Mouse (Mus musculus) lung, embryonic 15.5 days (tissue): ENCODE measurements around the gene Pi4ka. TPM values are rescaled to one million over a fixed set of nuclear protein-coding genes. Genes with fewer than 3 reads are reported as not detected.

Experiments used
- ATAC-seq: fragments of 200-750 bp; cut with Nextera tagmentation; 2 replicates; pipeline ENCODE4 v1.8.0; 2017; ENCODE audit warnings: moderate number of reproducible peaks, borderline replicate concordance; ENCODE audit not compliant: low FRiP score, low TSS enrichment; ENCODE audit errors: extremely low read depth
- H3K27ac ChIP-seq: fragments of 300-500 bp; sonication (generic); 2 replicates; pipeline ENCODE4 v1.5.1; 2015; ENCODE audit warnings: moderate library complexity, mild to moderate bottlenecking, inconsistent platforms
- H3K27me3 ChIP-seq: fragments of 300-500 bp; sonication (generic); 2 replicates; pipeline ENCODE4 v1.6.1; 2015; ENCODE audit warnings: inconsistent platforms
- H3K36me3 ChIP-seq: fragments of 300-500 bp; sonication (generic); 2 replicates; pipeline ENCODE4 v1.6.1; 2015; ENCODE audit warnings: inconsistent platforms
- H3K4me1 ChIP-seq: fragments of 300-500 bp; sonication (generic); 2 replicates; pipeline ENCODE4 v1.6.1; 2015; ENCODE audit warnings: inconsistent platforms
- H3K4me2 ChIP-seq: fragments of 300-500 bp; sonication (generic); 2 replicates; pipeline ENCODE4 v1.6.1; 2015; ENCODE audit warnings: inconsistent platforms, mild to moderate bottlenecking, moderate library complexity
- H3K4me3 ChIP-seq: fragments of 300-500 bp; sonication (generic); 2 replicates; pipeline ENCODE4 v1.5.1; 2015; ENCODE audit warnings: mild to moderate bottlenecking, inconsistent platforms
- H3K9ac ChIP-seq: fragments of 300-500 bp; sonication (generic); 2 replicates; pipeline ENCODE4 v1.6.1; 2015; ENCODE audit warnings: inconsistent platforms
- H3K9me3 ChIP-seq: fragments of 300-500 bp; sonication (generic); 2 replicates; pipeline ENCODE4 v1.6.1; 2016; ENCODE audit warnings: inconsistent platforms
- WGBS: fragments of 180-500 bp; shearing (Covaris S2); methylation state at CpG from one replicate; pipeline ENCODE4 v1.1.7; 2015; 5-methylcytosine and 5-hydroxymethylcytosine counted together
- polyA plus RNA-seq: library from polyadenylated mRNA; unstranded; fragments of >200 nt; fragmentation: Nextera tagmentation; extraction: Ambion mirVana; gene quantifications from 2 replicates; pipeline ENCODE4 v1.2.1, GENCODE M21; 2015

Gene Pi4ka
- polyA plus RNA-seq, 1 experiment from 2014 or later = 29.1 TPM

- H3K4me1 ChIP-seq = no peaks in the 10 kb centered on the region
- no peak overlapping the region for H3K4me2 ChIP-seq
- no peak overlapping the region for H3K27ac ChIP-seq
- 25% methylated on average over 5 of the region's 5 CpGs for WGBS
- no peak for ATAC-seq
- H3K9ac ChIP-seq = no peak overlapping the region
- H3K36me3 ChIP-seq = no peaks in the 10 kb centered on the region
- no peak overlapping the region for H3K4me3 ChIP-seq
- no peaks in the 10 kb centered on the region for H3K27me3 ChIP-seq
- no peaks in the 10 kb centered on the region for H3K9me3 ChIP-seq
These were observed 138.2 kb downstream of the Pi4ka start for GRCm38 (mm10) chr16:17267937-17268336.

GRCm38 (mm10) chr16:17266113-17266512 lies 140.0 kb downstream of the Pi4ka start:
- no peaks in the 10 kb centered on the region for H3K9me3 ChIP-seq
- no peaks in the 10 kb centered on the region for H3K4me1 ChIP-seq
- H3K4me3 ChIP-seq = no peak overlapping the region
- no peak overlapping the region for H3K4me2 ChIP-seq
- H3K27ac ChIP-seq = no peak overlapping the region
- 69% methylated on average over 3 of the region's 3 CpGs for WGBS
- H3K9ac ChIP-seq = no peak overlapping the region
- no peak for ATAC-seq
- H3K27me3 ChIP-seq = no peaks in the 10 kb centered on the region
- H3K36me3 ChIP-seq = peaks cover 4% of the 10 kb centered on the region; the same call in 1 of the 2 replicates

- Histone ChIP-seq H3K4me3 (no peak overlapping the region), H3K9ac (no peak overlapping the region), H3K27ac (no peak overlapping the region), H3K27me3 (no peaks in the 10 kb centered on the region), H3K4me2 (no peak overlapping the region), H3K9me3 (no peaks in the 10 kb centered on the region), H3K4me1 (no peaks in the 10 kb centered on the region), H3K36me3 (peaks cover 31% of the 10 kb centered on the region)
- 75% methylated on average over 1 of the region's 1 CpGs for WGBS
- no peak for ATAC-seq
These were observed 144.8 kb downstream of the Pi4ka start for GRCm38 (mm10) chr16:17261341-17261740.

- Histone ChIP-seq H3K4me1 (peaks cover 11% of the 10 kb centered on the region), H3K9ac (no peak overlapping the region), H3K9me3 (no peaks in the 10 kb centered on the region), H3K27ac (no peak overlapping the region), H3K36me3 (peaks cover 31% of the 10 kb centered on the region), H3K4me2 (no peak overlapping the region), H3K27me3 (no peaks in the 10 kb centered on the region), H3K4me3 (no peak overlapping the region)
- 92% methylated on average over 12 of the region's 12 CpGs for WGBS
- no peak for ATAC-seq
These were observed 147.2 kb downstream of the Pi4ka start for GRCm38 (mm10) chr16:17258917-17259316.

- Histone ChIP-seq H3K27ac (no peak overlapping the region), H3K4me1 (peaks cover 26% of the 10 kb centered on the region), H3K4me2 (no peak overlapping the region), H3K27me3 (no peaks in the 10 kb centered on the region), H3K36me3 (peaks cover 31% of the 10 kb centered on the region), H3K9me3 (no peaks in the 10 kb centered on the region), H3K4me3 (no peak overlapping the region), H3K9ac (no peak overlapping the region)
- WGBS = 84% methylated on average over 9 of the region's 9 CpGs
- no peak for ATAC-seq
These were observed 148.7 kb downstream of the Pi4ka start for GRCm38 (mm10) chr16:17257359-17257821.

- WGBS = 46% methylated on average over 2 of the region's 2 CpGs
These were observed 150.8 kb downstream of the Pi4ka start for GRCm38 (mm10) chr16:17255270-17255669.

GRCm38 (mm10) chr16:17254005-17254597 lies 152.0 kb downstream of the Pi4ka start:
- Histone ChIP-seq H3K36me3 (peaks cover 22% of the 10 kb centered on the region), H3K4me3 (no peak overlapping the region), H3K9ac (no peak overlapping the region), H3K9me3 (no peaks in the 10 kb centered on the region), H3K27me3 (no peaks in the 10 kb centered on the region), H3K27ac (no peak overlapping the region), H3K4me1 (peaks cover 47% of the 10 kb centered on the region), H3K4me2 (no peak overlapping the region)
- WGBS = 26% methylated on average over 4 of the region's 4 CpGs
- ATAC-seq = no peak

More at GRCm38 (mm10) chr16:17255270-17255669, 150.8 kb downstream of the Pi4ka start:
- H3K9ac ChIP-seq = no peak overlapping the region
- no peak overlapping the region for H3K4me2 ChIP-seq
- H3K27ac ChIP-seq = no peak overlapping the region
- ATAC-seq = no peak
- no peaks in the 10 kb centered on the region for H3K9me3 ChIP-seq
- H3K4me3 ChIP-seq = no peak overlapping the region
- H3K36me3 ChIP-seq = peaks cover 27% of the 10 kb centered on the region
- peaks cover 43% of the 10 kb centered on the region for H3K4me1 ChIP-seq
- no peaks in the 10 kb centered on the region for H3K27me3 ChIP-seq

GRCm38 (mm10) chr16:17252841-17253240 lies 153.3 kb downstream of the Pi4ka start:
- H3K4me2 ChIP-seq = no peak overlapping the region
- no peak overlapping the region for H3K4me3 ChIP-seq
- WGBS = 51% methylated on average over 7 of the region's 7 CpGs
- no peaks in the 10 kb centered on the region for H3K9me3 ChIP-seq
- no peaks in the 10 kb centered on the region for H3K27me3 ChIP-seq
- peaks cover 57% of the 10 kb centered on the region for H3K4me1 ChIP-seq
- H3K27ac ChIP-seq = peak overlapping the region; percentile 63; the same call in 1 of the 2 replicates
- H3K36me3 ChIP-seq = peaks cover 10% of the 10 kb centered on the region
- no peak for ATAC-seq
- H3K9ac ChIP-seq = no peak overlapping the region

GRCm38 (mm10) chr16:17252086-17252726 lies 153.9 kb downstream of the Pi4ka start:
- peak overlapping the region; percentile 63 for H3K27ac ChIP-seq
- peaks cover 4% of the 10 kb centered on the region; the same call in 1 of the 2 replicates for H3K36me3 ChIP-seq
- H3K4me3 ChIP-seq = no peak overlapping the region
- no peak for ATAC-seq
- no peaks in the 10 kb centered on the region for H3K27me3 ChIP-seq
- peaks cover 61% of the 10 kb centered on the region for H3K4me1 ChIP-seq
- 43% methylated on average over 3 of the region's 3 CpGs for WGBS
- peak overlapping the region; percentile 11; the same call in 1 of the 2 replicates for H3K4me2 ChIP-seq
- no peak overlapping the region for H3K9ac ChIP-seq
- no peaks in the 10 kb centered on the region for H3K9me3 ChIP-seq

GRCm38 (mm10) chr16:17251539-17251938 lies 154.6 kb downstream of the Pi4ka start:
- Histone ChIP-seq H3K27me3 (no peaks in the 10 kb centered on the region), H3K36me3 (no peaks in the 10 kb centered on the region), H3K9me3 (no peaks in the 10 kb centered on the region), H3K4me1 (peaks cover 66% of the 10 kb centered on the region), H3K4me2 (peak overlapping the region; percentile 18), H3K27ac (peak overlapping the region; percentile 83), H3K4me3 (no peak overlapping the region), H3K9ac (no peak overlapping the region)
- 39% methylated on average over 3 of the region's 3 CpGs for WGBS
- ATAC-seq = peak; percentile 8; the same call in 1 of the 2 replicates

GRCm38 (mm10) chr16:17249135-17249534 lies 157.0 kb downstream of the Pi4ka start:
- no peak for ATAC-seq
- Histone ChIP-seq H3K4me1 (peaks cover 67% of the 10 kb centered on the region), H3K9me3 (no peaks in the 10 kb centered on the region), H3K36me3 (no peaks in the 10 kb centered on the region), H3K9ac (no peak overlapping the region), H3K27ac (no peak overlapping the region), H3K27me3 (no peaks in the 10 kb centered on the region), H3K4me2 (no peak overlapping the region), H3K4me3 (no peak overlapping the region)
- 31% methylated on average over 6 of the region's 6 CpGs for WGBS

- no peak overlapping the region for H3K9ac ChIP-seq
- H3K4me3 ChIP-seq = no peak overlapping the region
- ATAC-seq = peak; percentile 64
- no peaks in the 10 kb centered on the region for H3K36me3 ChIP-seq
- no peaks in the 10 kb centered on the region for H3K9me3 ChIP-seq
- no peak overlapping the region for H3K4me2 ChIP-seq
- peaks cover 61% of the 10 kb centered on the region for H3K4me1 ChIP-seq
- 38% methylated on average over 4 of the region's 4 CpGs for WGBS
- H3K27ac ChIP-seq = peak overlapping the region; percentile 76
- H3K27me3 ChIP-seq = no peaks in the 10 kb centered on the region
These were observed 158.4 kb downstream of the Pi4ka start for GRCm38 (mm10) chr16:17247727-17248126.
